Mouse (Mus musculus) frontal cortex, adult 2 months (tissue): Measurements from ENCODE around the gene Mettl7b. TPM values are rescaled to one million over a fixed set of nuclear protein-coding genes. Genes with fewer than 3 reads are reported as not detected.
A peak's percentile ranks its signal among the peaks of the same experiment; 100 is the strongest.

ENCODE experiments used
- DNase-seq, 2 experiments: peaks; one replicate each; pipeline ENCODE4 v3.0.0; 2022; ENCODE audit warnings: low spot score in 1 of 2; ENCODE audit errors: extremely low spot score in 1 of 2
- polyA plus RNA-seq: library from polyadenylated mRNA; depleted of rRNA; stranded (reverse); fragments of >200 nt; gene quantifications from 2 replicates; pipeline ENCODE4 v1.2.3, GENCODE M21; 2012

Gene Mettl7b
- polyA plus RNA-seq, 1 experiment = not detected

- DNase-seq = no peak
Measured at GRCm38 (mm10) chr10:128950208-128950887, 10.4 kb downstream of the Mettl7b start.

GRCm38 (mm10) chr10:128947496-128947895 is 13.3 kb downstream of the Mettl7b start:
- no peak for DNase-seq

GRCm38 (mm10) chr10:128945675-128946074 is 15.1 kb downstream of the Mettl7b start:
- DNase-seq = no peak

- DNase-seq = no peak
Measured at GRCm38 (mm10) chr10:128940475-128941061, 20.2 kb downstream of the Mettl7b start.

GRCm38 (mm10) chr10:128938974-128939373 is 21.8 kb downstream of the Mettl7b start:
- DNase-seq = no peak

GRCm38 (mm10) chr10:128938457-128938856 is 22.3 kb downstream of the Mettl7b start:
- no peak for DNase-seq

GRCm38 (mm10) chr10:128937756-128938390 is 22.9 kb downstream of the Mettl7b start:
- no peak for DNase-seq

GRCm38 (mm10) chr10:128935826-128936440 is 24.9 kb downstream of the Mettl7b start:
- DNase-seq = no peak

- no peak for DNase-seq
Measured at GRCm38 (mm10) chr10:128934997-128935787, 25.6 kb downstream of the Mettl7b start.

GRCm38 (mm10) chr10:128933976-128934721 is 26.6 kb downstream of the Mettl7b start:
- DNase-seq = no peak

- DNase-seq = no peak
Measured at GRCm38 (mm10) chr10:128933574-128933973, 27.2 kb downstream of the Mettl7b start, which contains the start of gene Itga7. Itga7 (plus strand) TSS chr10:128933818.

GRCm38 (mm10) chr10:128931441-128931840 is 29.3 kb downstream of the Mettl7b start:
- no peak for DNase-seq

GRCm38 (mm10) chr10:128929638-128930378 is 31.0 kb downstream of the Mettl7b start:
- no peak for DNase-seq

- no peak for DNase-seq
Measured at GRCm38 (mm10) chr10:128928356-128928755, 32.4 kb downstream of the Mettl7b start.

- DNase-seq = no peak
Measured at GRCm38 (mm10) chr10:128923935-128924334, 36.9 kb downstream of the Mettl7b start, which contains the start of gene Bloc1s1. Bloc1s1 (minus strand) TSS chr10:128924035.

- peak; percentile 90 to 96 for DNase-seq
Measured at GRCm38 (mm10) chr10:128923013-128923691, 37.6 kb downstream of the Mettl7b start.

GRCm38 (mm10) chr10:128922822-128923012 is 38.1 kb downstream of the Mettl7b start, which contains the start of gene Rdh5:
Rdh5 (minus strand) TSS chr10:128922888.
- DNase-seq = no peak

GRCm38 (mm10) chr10:128921883-128922821 is 38.6 kb downstream of the Mettl7b start:
- DNase-seq = peak in 1 of 2 experiments; percentile 51
